Mouse (Mus musculus) cerebellum, adult 11 months (tissue): Measurements from ENCODE around the gene Gm37240.
"Not testable (repeated sequence)": the region's sequence is repeated elsewhere in the genome, so short reads cannot be mapped to it uniquely, and the experiment has no call there.

ENCODE experiments used
- DNase-seq: peaks from one replicate; pipeline ENCODE4 v3.0.0; 2022

Gene Gm37240

DNA sequence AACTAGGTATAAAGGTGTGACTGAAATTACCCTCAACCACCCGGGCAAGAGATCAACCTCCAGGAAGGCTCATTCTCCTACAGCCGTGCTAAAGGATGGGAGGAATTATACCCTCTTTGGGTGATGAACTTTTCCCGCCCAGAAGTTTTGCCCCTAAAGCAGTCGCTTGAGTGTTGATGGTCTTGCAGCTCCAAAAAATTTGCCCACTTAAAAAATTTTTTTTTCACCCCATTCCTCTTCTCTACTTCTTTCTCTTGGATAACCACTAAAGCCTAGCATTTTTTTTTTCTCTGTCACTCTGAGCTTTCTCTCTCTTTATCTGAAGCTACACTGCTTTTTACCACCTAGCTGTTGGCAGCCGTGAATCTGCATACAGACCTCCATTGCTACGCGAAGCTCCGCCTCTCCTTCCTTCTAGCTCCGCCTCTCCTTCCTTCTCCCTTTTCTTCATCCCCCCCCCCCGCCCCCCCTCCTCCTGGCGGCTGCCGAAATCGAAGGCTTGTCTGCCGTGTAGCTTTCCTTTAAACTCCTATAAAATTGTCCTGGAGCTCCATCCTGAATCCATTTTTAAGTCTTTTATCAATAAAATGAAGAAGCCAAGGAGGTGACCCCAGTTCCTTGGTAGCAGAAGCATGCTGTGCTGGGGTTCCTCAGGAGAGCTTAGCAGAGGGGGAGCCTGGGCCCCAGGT is 1233.6 kb downstream of the Gm37240 start:
- no peak for DNase-seq

- no peak for DNase-seq
Observed at GRCm38 (mm10) chr3:84652643-84653556, 1234.4 kb downstream of the Gm37240 start.

GRCm38 (mm10) chr3:84649578-84650327 is 1237.6 kb downstream of the Gm37240 start:
- DNase-seq = no peak

- not testable (repeated sequence) for DNase-seq
Observed at GRCm38 (mm10) chr3:84648069-84648468, 1239.2 kb downstream of the Gm37240 start.

DNA sequence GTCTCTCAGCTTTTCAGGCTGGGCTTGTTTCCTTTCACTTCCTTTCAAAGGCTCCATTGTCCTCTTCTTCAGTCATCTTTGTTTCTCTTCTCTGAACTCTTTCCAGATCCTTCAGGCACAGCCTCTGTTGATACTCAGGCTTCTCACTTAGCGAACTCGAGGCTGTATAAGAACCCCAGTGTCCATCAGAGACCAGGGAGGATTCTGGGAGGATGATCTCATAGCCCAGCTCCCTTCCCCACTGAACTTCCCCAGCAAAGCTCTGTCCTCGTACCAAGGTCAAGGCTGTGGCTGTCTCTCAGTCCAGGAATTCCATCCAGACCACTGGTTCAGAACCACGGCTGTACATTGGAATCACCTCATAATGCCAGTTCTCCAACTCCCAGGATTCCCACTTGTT is 1239.7 kb downstream of the Gm37240 start:
- DNase-seq = no peak

- no peak for DNase-seq
Observed at GRCm38 (mm10) chr3:84646331-84646845, 1240.9 kb downstream of the Gm37240 start.

- no peak for DNase-seq
Observed at GRCm38 (mm10) chr3:84646007-84646290, 1241.4 kb downstream of the Gm37240 start.

DNA sequence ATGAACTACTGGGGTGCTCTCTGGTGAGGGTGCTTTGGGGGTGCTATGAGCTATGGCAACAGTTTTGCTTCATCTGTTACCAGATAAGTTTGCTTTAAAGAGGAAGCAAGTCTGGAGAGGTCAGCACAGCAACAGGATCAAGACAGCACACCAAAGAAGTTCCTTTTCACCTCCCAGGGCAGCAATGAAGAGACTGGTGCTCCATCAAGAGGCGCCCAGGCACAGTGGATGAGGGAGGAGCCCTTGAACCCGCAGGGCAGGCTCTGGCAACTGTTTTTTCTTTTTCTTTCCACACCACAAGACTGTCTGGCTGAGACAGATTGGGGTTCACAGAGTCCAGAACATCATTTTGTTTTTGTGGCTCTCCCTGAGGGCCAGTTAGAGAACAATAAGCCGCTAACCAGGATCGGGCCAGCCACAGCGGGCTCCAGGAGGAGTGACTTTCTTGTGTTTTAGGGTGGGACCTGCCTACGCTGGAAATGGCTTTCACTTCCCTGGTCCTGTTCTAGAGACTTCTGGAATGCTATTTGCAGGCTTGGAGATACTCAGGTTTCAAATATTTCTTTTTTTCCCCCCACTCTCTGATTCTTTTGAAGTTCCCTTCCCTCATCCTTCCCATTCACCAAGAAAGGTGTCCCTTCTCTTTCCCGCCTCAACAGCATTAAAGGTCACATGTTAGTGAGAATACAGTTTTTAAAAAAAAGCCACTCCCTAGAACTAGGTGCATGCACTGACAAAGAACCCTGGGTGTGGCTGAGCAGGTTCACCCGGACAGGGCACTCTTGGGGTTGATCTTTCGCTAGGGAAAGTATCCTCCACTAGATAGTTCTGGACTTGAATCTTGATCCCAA is 1241.9 kb downstream of the Gm37240 start:
- no peak for DNase-seq

GRCm38 (mm10) chr3:84642942-84643341 is 1244.4 kb downstream of the Gm37240 start:
- no peak for DNase-seq

DNA sequence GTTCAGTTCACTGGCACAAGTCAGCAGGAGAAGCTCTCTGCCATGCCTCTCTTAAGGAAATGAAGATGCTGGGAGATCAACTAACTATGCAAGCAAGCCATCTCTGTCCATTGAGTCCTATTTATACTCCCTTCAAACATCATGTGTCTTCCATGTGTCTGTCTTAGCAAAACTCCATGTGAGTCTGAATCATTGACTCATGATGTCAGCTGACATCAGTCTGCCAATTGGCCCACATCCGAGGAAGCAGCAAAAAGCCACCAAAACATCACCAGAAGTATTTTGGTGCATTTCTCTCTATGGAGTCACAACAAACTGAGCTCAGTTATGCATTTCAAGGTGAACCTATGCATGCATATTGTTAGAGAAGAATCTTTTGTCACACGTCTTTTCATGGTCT is 1245.9 kb downstream of the Gm37240 start:
- no peak for DNase-seq

DNA sequence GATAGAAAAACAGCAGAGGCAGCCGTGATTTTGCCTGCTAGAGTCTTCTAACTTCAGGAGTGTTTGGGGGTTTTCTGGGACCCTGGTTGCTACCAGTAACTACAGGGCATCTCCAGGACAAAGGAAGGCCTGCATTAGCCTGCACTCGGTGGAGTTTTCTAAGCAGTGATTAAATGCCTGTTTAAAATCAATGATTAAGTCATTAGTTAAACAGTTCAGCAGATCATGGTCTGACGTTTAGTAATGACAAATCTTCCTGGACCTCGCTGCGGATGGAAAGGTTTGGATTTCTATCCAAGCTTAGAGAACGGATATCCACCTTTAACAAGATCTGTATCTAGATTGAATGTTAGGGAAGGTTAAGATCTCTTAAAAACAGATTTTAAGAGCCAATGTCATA is 1246.8 kb downstream of the Gm37240 start:
- DNase-seq = no peak

DNA sequence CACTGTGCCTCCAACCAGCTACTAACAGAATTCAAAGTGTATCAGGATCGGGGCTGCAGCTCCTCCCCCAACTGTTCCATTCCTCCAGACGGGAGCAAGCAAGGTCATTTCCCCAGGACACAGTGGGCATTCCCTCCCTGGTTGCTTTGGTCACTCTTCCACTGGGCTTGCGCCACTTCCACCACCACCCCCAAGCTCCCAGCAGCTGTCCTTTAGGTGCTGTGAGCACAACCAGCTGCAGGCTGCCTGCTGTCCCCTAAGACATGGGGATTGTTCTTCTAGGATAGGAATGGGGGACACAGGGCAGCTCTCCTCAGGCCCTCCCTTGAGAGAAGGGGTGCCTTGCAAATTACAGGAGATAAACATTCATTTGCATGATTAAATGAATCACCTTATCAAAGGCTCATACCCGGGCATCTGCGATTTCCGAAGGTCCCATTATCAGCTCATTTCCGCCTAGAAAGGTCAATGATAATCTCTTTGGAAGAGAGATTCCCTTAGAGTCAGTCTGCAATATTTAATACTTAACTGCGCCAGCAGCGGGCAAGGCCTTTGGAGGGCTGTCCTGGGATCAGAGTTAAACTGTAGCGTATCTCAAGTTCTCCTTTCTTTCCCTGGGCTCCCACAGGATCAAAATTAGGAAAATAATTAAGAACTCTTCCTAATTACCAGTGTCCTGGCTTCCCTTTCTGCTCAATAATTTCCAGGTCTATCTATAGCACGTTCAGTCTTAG is 1247.4 kb downstream of the Gm37240 start:
- no peak for DNase-seq

DNA sequence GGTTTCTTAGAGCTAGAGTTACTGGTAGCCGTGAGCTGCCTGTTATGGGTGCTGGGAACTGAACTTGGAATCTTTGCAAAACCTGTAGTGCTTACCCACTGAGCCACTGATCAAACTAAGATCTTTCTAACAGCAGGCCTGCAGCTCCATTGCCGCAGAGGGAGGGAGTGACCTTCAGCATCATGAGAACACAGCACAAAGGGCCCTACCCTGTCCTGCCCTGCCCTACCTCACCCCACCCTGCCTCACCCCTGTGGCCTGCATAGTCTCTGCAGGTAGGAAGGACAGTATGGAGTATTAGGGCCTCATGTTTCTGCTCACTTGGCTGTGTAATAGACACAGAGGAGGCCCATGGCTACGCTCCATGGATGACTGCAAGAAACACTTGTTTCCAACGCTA is 1248.5 kb downstream of the Gm37240 start:
- no peak for DNase-seq

DNA sequence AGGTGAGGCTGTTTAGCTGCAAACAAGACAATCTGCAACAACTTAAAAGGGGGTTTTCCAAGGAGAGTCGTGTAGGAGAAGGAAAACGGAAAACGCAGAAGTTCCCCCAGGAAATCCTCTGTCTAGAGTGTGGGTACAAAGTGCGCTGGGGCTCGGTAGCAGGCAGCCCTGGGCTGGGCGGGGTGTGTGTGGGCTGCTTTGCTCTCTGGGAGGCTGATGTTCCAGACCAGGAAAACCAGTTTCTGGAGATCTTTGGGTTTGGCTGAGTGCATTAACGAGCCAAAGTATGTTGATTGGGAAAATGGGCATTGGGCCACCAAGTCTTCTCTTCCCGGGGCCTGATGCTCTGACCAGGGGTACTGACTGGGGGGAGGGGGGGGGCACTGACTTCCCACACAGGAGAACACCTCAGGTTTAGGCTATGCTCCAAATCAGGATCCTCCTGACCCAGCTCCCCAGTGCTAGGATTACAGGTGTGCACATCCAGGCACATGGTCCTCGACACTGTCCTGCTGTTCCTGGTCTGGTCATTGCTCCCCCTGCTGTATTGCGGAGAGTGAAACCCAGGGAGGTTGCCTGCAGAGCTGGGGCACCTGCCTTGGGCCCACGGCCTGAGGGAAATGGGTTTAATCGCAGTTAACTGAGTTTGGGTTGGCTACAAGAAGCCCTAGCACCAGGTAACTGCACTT is 1249.3 kb downstream of the Gm37240 start:
- DNase-seq = no peak

GRCm38 (mm10) chr3:84637095-84637494 is 1250.2 kb downstream of the Gm37240 start:
- DNase-seq = no peak

DNA sequence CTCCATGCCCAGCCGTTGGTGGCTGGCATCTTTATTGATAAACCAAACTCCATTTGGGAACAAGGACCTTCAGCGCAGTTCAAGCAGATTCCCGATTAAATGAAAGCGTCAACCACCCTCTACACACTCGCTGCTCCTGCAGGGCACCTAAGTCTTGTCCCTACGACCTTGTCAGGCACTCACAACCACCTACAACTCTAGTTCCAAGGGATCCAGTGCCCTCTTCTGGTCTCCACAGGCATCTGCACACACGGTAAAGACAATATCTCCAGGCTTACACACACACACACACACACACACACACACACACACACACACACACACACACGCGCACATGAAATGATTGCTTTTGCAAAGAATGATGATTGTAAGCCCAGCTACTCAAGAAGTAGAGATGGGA is 1255.7 kb downstream of the Gm37240 start:
- DNase-seq = no peak

DNA sequence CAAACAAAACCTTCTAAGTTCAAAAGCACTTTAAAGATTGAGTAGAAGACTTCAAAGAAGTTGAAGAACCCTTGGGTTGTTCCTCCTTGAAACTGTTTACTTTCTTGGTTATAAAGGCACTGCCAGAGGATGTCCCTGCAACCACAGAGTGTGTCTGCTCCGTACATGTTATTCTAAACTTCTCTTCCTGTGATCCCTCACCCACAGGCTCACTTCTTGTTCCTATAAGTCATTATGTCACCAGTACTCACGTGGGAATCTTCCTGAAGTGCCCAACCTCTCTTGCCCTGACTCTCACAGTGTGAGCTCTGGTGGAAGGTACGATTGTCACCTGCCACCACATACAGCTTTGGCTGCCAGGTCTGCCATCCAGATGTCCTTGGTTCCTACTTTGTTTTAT is 1265.3 kb downstream of the Gm37240 start:
- DNase-seq = no peak

GRCm38 (mm10) chr3:84619725-84620124 is 1267.6 kb downstream of the Gm37240 start:
- no peak for DNase-seq

DNA sequence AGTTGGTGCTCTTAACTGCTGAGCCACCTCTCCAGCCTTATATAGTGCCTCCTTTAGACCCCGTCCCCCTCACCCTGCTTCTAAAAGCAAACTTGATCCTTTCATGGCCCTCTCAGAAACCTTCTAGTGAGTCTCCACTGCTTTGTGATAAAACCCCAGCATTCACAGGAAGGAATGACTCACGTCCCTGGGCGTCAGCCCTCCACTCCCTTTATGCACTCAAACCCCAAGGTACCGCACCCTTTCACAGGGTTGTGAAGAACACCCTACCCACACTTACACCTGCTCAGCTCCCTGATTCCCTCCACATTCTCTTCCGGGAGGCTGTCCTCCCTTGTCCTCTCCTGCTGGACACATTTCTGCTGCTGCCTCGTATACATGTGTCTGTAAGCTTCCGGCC is 1268.3 kb downstream of the Gm37240 start:
- DNase-seq = no peak

DNA sequence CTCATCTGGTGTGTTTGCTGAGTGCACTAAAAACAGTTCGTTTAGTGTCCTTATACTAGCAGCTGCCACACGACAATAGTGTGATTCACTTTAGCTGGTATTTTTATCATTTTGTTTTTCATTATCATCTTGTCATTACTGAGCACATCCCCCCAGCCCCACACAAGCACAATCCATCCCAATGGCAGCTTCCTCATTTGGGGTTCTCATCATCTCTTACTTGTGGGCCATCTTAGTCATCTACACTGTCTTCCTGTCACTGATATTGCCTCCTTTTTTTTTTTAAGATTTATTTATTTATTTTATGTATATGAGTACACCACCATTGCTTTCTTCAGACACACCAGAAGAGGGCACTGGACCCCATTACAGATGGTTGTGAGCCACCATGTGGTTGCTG is 1268.7 kb downstream of the Gm37240 start:
- DNase-seq = no peak

- DNase-seq = no peak
Observed at GRCm38 (mm10) chr3:84615856-84616225, 1271.5 kb downstream of the Gm37240 start.
